Mouse (Mus musculus): Measurements from ENCODE around the gene Slc22a21.

GRCm38 (mm10) chr11:53904534-53904925 lies 75.6 kb downstream of the Slc22a21 start:
- no peak for TF ChIP-seq POLR2A (IDR thresholded peaks at IDR 0.05; ENCODE audit: low read depth, low read length)
- no peak for TF ChIP-seq CTCF (IDR thresholded peaks at IDR 0.05; ENCODE audit: borderline replicate concordance, insufficient read depth, low read length)
